Mouse (Mus musculus) C2C12 (cell line): Measurements from ENCODE around the gene Capns2. TPM values are rescaled to one million over a fixed set of nuclear protein-coding genes. Genes with fewer than 3 reads are reported as not detected.

ENCODE experiments used
- H3K27me3 ChIP-seq: one replicate; pipeline ENCODE4 v1.6.1; 2011; ENCODE audit not compliant: control insufficient read depth, insufficient read depth, insufficient read length
- H3K36me3 ChIP-seq: one replicate; pipeline ENCODE4 v1.6.1; 2011; ENCODE audit not compliant: control insufficient read depth, insufficient read depth
- H3K4me3 ChIP-seq: one replicate; pipeline ENCODE4 v1.5.1; 2011; ENCODE audit warnings: mild to moderate bottlenecking, control low read depth; ENCODE audit not compliant: poor library complexity, insufficient read depth, severe bottlenecking
- H3K79me2 ChIP-seq: one replicate; pipeline ENCODE4 v1.6.1; 2011; ENCODE audit not compliant: control insufficient read depth, insufficient read depth
- H3K79me3 ChIP-seq: one replicate; pipeline ENCODE4 v1.6.1; 2011; ENCODE audit warnings: low read depth, control low read depth
- H3ac ChIP-seq: one replicate; pipeline ENCODE3; 2011; ENCODE audit warnings: low read depth; ENCODE audit not compliant: control insufficient read depth, insufficient read length
- CEBPB ChIP-seq: IDR thresholded peaks from one replicate; pipeline ENCODE4 v1.6.1; 2011; ENCODE audit warnings: low read depth, mild to moderate bottlenecking, control low read depth, moderate library complexity
- CTCF ChIP-seq: IDR thresholded peaks from one replicate; pipeline ENCODE4 v1.5.1; 2011; ENCODE audit not compliant: control insufficient read depth, insufficient read depth, insufficient read length
- FOSL1 ChIP-seq: IDR thresholded peaks from one replicate; pipeline ENCODE4 v1.8.0; 2011; ENCODE audit warnings: mild to moderate bottlenecking, low read length; ENCODE audit not compliant: poor library complexity, insufficient read depth, severe bottlenecking
- MAX ChIP-seq: IDR thresholded peaks from one replicate; pipeline ENCODE4 v1.6.1; 2011; ENCODE audit warnings: mild to moderate bottlenecking, control low read depth
- MYOD1 ChIP-seq: IDR thresholded peaks from one replicate; pipeline ENCODE4 v1.6.1; 2011; ENCODE audit warnings: low read depth; ENCODE audit not compliant: control insufficient read depth, insufficient read length
- MYOG ChIP-seq: IDR thresholded peaks from one replicate; pipeline ENCODE4 v1.6.1; 2011; ENCODE audit not compliant: control insufficient read depth, insufficient read length; ENCODE audit errors: extremely low read depth
- USF1 ChIP-seq: IDR thresholded peaks from one replicate; pipeline ENCODE4 v1.6.1; 2011; ENCODE audit warnings: low read depth, mild to moderate bottlenecking, control low read depth, moderate library complexity
- polyA plus RNA-seq: library from polyadenylated mRNA; unstranded; fragments of >200 nt; fragmentation: generic; extraction: Trizol; gene quantifications from one replicate; pipeline ENCODE4 v1.2.1, GENCODE M21; 2012; ENCODE audit warnings: missing spikeins

Gene Capns2
- polyA plus RNA-seq, 1 experiment, result not detected

DNA sequence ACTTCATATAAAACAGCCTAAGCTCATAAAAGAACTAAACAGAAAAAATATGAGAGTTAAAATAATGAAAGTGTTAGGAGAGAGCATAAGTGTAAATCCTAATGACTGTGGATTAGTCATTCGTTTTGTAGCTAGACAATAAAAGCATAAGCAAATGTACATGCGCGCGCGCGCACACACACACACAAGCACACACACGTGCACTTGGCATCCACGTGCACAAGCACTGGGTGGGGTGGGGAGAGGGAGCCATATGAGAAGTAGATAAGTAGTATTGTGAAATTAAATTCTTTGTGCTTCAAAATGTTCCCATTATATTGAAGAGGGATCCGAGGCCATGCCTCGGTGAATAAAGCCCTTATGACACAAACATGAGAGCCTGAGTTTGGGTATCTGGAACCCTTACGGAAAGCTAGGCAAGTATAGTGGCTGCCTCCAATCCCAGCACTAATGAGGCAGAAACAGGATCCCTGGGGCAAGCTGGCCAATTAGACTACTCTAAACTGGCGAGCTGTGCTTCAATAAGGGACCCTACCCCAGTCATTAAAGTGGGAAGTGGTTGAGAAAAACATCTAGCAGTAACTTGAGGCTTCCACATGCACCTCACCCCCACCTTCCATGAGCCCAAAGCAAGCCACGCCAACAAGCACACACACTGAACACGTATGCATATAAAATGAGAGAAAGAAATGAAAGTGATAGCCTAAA, 42.6 kb upstream of the Capns2 start:
- H3K4me3 ChIP-seq, result no peak overlapping the region
- TF ChIP-seq USF1, result no peak
- no peaks in the 10 kb centered on the region for H3K79me3 ChIP-seq
- H3K27me3 ChIP-seq, result no peaks in the 10 kb centered on the region
- H3ac ChIP-seq, result no peak overlapping the region
- no peaks in the 10 kb centered on the region for H3K36me3 ChIP-seq
- H3K79me2 ChIP-seq, result no peaks in the 10 kb centered on the region

DNA sequence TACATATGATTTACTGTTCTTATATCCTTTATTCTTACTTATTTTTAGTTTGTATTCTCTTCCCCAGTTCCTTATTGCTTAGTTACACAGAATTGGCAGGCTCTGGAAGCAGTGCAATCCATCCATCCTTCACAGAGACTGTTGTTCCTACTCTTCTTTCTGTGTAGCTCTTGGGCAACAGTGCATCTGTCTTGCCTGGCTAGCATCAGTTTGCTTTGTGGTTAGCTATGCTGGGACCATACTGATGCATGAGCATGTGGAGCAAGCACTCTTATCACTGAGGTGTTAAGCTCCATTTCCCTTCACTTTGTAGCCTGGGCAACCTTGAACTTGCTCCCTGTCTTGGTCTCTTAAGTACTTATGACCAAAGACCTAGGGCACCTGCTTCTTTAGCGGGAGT, 39.2 kb upstream of the Capns2 start:
- no peak overlapping the region for H3ac ChIP-seq
- H3K4me3 ChIP-seq, result no peak overlapping the region
- H3K27me3 ChIP-seq, result no peaks in the 10 kb centered on the region
- H3K79me3 ChIP-seq, result no peaks in the 10 kb centered on the region
- no peaks in the 10 kb centered on the region for H3K79me2 ChIP-seq
- TF ChIP-seq MYOG (no peak), MAX (no peak), USF1 (no peak), CTCF (no peak), MYOD1 (no peak), CEBPB (no peak), FOSL1 (no peak)
- H3K36me3 ChIP-seq, result no peaks in the 10 kb centered on the region

DNA sequence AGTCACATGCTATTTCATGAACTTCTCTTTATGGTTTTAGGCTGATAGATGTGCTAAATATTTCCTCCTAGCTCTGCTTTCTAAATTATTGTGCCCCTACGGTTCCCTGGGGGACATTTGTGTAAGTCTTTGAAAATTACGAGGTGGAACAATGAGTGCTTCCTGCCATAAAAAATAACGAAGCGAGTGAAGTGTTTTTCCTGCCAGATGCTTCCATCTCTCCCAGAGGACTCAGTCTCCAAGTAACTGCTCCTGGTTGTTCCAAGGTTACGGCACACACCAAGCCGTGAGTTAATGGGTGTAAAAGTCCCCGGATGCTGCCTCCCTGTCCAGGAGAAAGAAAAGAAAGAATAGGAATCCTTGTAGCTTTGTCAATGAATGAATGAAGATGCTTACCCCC, 30.9 kb upstream of the Capns2 start:
- TF ChIP-seq MYOG (no peak), USF1 (no peak), CTCF (no peak), MYOD1 (no peak), FOSL1 (no peak), MAX (no peak), CEBPB (no peak)
- no peak overlapping the region for H3K4me3 ChIP-seq
- no peaks in the 10 kb centered on the region for H3K36me3 ChIP-seq
- H3K27me3 ChIP-seq, result no peaks in the 10 kb centered on the region
- no peak overlapping the region for H3ac ChIP-seq
- no peaks in the 10 kb centered on the region for H3K79me3 ChIP-seq
- H3K79me2 ChIP-seq, result no peaks in the 10 kb centered on the region

DNA sequence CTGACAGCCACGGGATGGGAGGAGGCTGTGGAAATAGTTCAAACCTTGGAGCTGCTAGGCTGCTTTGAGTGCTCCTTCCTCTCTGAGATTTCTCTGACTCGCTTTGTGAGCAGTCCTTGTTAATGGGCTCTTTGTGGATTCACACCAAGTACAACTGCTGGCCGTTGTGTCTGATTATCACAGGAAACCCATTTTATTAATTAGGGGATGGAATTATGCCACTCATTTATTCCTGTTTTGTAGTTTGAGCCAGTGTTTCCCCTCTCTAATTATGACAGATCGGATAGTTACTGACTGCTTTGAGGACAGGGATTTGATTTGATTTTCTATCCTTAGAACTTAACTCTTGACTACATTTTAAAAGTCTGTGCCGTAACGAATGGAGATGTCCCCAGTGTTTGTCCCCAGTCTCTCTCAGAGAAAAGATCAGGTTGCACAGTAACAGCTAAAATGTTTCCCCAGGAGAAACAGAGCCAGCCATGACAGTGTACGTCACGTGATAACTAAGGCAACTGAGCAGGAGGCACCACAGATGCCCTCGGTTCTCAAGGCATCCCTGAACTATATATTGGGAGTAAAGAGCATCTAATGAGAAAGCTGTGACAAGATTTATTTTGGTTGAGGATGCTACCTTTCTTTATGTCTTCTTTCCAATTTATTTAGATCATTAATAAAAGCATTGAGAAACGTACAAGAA, 29.0 kb upstream of the Capns2 start:
- no peaks in the 10 kb centered on the region for H3K79me2 ChIP-seq
- TF ChIP-seq USF1 (no peak), MYOD1 (no peak), CTCF (no peak), CEBPB (no peak)
- H3K36me3 ChIP-seq, result no peaks in the 10 kb centered on the region
- no peak overlapping the region for H3ac ChIP-seq
- H3K79me3 ChIP-seq, result no peaks in the 10 kb centered on the region
- H3K4me3 ChIP-seq, result no peak overlapping the region
- H3K27me3 ChIP-seq, result no peaks in the 10 kb centered on the region

DNA sequence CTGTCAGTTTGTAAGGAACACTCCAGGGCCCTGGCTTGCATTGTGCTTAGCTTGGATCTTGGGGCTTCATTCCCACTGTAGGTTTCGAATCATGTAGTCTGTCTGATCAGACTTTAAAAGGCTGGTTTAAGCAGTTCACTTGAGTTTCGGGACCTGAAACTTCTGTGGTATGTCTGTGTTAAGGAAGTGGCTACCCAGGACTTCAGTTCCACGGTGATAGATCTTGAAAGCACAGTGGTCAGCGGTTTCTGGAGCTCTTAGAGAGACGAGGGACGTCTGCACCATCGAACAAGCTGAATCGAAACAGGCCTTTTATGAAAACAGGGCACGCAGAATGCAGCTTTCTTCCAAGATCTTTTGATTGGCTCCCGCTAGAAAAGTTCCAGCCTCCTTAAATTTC, 25.4 kb upstream of the Capns2 start:
- H3ac ChIP-seq, result no peak overlapping the region
- no peaks in the 10 kb centered on the region for H3K36me3 ChIP-seq
- no peak overlapping the region for H3K4me3 ChIP-seq
- TF ChIP-seq MYOG, result no peak
- TF ChIP-seq USF1, result no peak
- TF ChIP-seq MYOD1, result no peak
- no peak for TF ChIP-seq CEBPB
- no peak for TF ChIP-seq CTCF
- no peak for TF ChIP-seq MAX
- H3K79me2 ChIP-seq, result no peaks in the 10 kb centered on the region
- H3K27me3 ChIP-seq, result no peaks in the 10 kb centered on the region
- H3K79me3 ChIP-seq, result no peaks in the 10 kb centered on the region

DNA sequence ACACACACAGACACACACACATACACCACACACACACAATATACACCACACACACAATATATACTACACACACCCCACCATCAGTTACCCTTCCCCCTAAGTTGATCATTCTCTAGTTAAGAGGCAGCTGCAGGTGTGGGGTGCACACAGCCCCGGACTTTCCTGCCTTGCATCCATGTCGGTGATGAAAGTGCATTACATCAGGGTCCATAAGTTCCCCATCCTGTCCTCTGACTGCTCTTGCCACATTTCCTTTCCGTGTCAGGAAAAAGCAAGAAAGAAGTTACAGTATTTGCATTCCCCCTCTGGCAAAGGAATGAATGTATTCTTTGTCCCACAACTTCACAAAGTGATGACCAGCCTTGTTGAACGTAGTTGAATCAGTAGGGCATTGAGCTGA, 20.0 kb upstream of the Capns2 start:
- no peaks in the 10 kb centered on the region for H3K79me3 ChIP-seq
- H3K27me3 ChIP-seq, result no peaks in the 10 kb centered on the region
- TF ChIP-seq MYOD1 (no peak), FOSL1 (no peak), MAX (no peak), CEBPB (no peak), USF1 (no peak), MYOG (no peak), CTCF (no peak)
- H3K36me3 ChIP-seq, result no peaks in the 10 kb centered on the region
- no peak overlapping the region for H3ac ChIP-seq
- H3K4me3 ChIP-seq, result no peak overlapping the region
- no peaks in the 10 kb centered on the region for H3K79me2 ChIP-seq
